Mouse (Mus musculus) neural tube, embryonic 11.5 days (tissue): ENCODE measurements at regions not wholly inside any gene's neighbourhood (a gene's known extent, or its start where the extent isn't known, plus 50 kb on each side); places are given as distances from the start of the nearest gene placed in this dataset.

Experiments used
- ATAC-seq: fragments of 200-750 bp; cut with Nextera tagmentation; 2 replicates; pipeline ENCODE4 v1.8.0; 2017; ENCODE audit warnings: moderate number of reproducible peaks, mild to moderate bottlenecking, moderate TSS enrichment, moderate library complexity; ENCODE audit not compliant: insufficient read depth, low FRiP score, low TSS enrichment
- DNase-seq: peaks from one replicate; pipeline ENCODE4 v3.0.0-alpha.2; 2015; ENCODE audit warnings: low spot score
- H3K27ac ChIP-seq: fragments of 300-500 bp; sonication (generic); 2 replicates; pipeline ENCODE4 v1.5.1; 2014; ENCODE audit warnings: low read depth, mild to moderate bottlenecking, low read length
- H3K27me3 ChIP-seq: fragments of 300-500 bp; sonication (generic); 2 replicates; pipeline ENCODE4 v1.6.1; 2014; ENCODE audit warnings: mild to moderate bottlenecking, low read length, mixed read lengths; ENCODE audit not compliant: control insufficient read depth, insufficient read depth
- H3K36me3 ChIP-seq: fragments of 300-500 bp; sonication (generic); 2 replicates; pipeline ENCODE4 v1.6.1; 2014; ENCODE audit warnings: mild to moderate bottlenecking, low read length, moderate library complexity, mixed read lengths; ENCODE audit not compliant: control insufficient read depth, insufficient read depth
- H3K4me1 ChIP-seq: fragments of 300-500 bp; sonication (generic); 2 replicates; pipeline ENCODE4 v1.6.1; 2014; ENCODE audit warnings: low read length, mixed read lengths; ENCODE audit not compliant: control insufficient read depth, insufficient read depth
- H3K4me2 ChIP-seq: fragments of 300-500 bp; sonication (generic); 2 replicates; pipeline ENCODE4 v1.6.1; 2014; ENCODE audit warnings: low read depth, mild to moderate bottlenecking, moderate library complexity
- H3K4me3 ChIP-seq: fragments of 300-500 bp; sonication (generic); 2 replicates; pipeline ENCODE4 v1.5.1; 2014; ENCODE audit warnings: low read depth, low read length
- H3K9ac ChIP-seq: fragments of 300-500 bp; sonication (generic); 2 replicates; pipeline ENCODE4 v1.6.1; 2014; ENCODE audit warnings: mild to moderate bottlenecking, low read length
- H3K9me3 ChIP-seq: fragments of 300-500 bp; sonication (generic); 2 replicates; pipeline ENCODE4 v1.6.1; 2016; ENCODE audit warnings: low read length; ENCODE audit not compliant: control insufficient read depth
- WGBS: fragments of 180-500 bp; shearing (Covaris S2); extraction: QIAGEN DNeasy Blood & Tissue Kit; methylation state at CpG from one replicate; pipeline ENCODE4 v1.1.7; 2014; 5-methylcytosine and 5-hydroxymethylcytosine counted together

DNA sequence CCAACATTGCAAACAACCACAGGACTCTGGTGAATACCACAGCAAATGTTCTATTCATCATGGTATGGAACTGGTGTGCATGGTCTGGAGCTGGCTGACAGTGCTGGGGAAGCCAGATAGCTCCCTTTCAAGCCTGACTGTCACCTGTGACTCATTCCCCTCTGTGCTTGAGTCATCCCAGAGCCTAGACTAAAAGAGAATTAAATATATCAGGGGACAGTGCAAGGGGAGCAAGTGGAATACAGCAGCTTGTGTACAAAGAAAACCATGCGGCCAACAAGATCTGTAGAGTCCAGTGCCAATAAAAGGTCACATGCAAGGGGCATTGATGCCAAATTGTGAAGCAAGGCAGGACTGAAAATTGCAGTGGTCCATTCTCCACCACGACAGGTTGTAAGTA, 117.7 kb downstream of the Pah start:
- Histone ChIP-seq H3K9ac (no peak overlapping the region), H3K27me3 (no peaks in the 10 kb centered on the region), H3K36me3 (no peaks in the 10 kb centered on the region), H3K4me2 (no peak overlapping the region), H3K9me3 (no peaks in the 10 kb centered on the region), H3K4me3 (no peak overlapping the region), H3K27ac (no peak overlapping the region), H3K4me1 (no peaks in the 10 kb centered on the region)
- no peak for DNase-seq
- WGBS: 80% methylated on average over 2 of the region's 2 CpGs
- no peak for ATAC-seq

DNA sequence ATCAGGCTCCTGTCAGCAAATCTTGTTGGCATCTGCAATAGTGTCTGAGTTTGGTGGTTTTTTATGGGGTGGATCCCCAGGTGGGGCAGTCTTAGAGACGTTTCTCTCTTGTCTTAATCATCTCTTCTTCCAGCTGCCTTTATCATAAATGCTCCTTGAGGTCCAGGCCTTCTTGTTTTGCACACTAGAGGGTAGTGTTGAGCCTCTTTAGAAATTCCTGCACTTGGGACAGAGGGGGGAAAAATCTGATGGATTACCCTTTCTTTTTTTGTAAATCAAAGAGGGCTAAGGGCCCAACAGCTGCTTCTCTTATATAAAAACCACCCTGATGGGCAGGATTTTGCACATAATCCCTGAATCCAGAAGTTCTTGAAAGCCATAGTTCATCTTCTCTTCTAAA, 127.5 kb downstream of the Pah start:
- no peak overlapping the region for H3K4me2 ChIP-seq
- no peak overlapping the region for H3K4me3 ChIP-seq
- H3K9ac ChIP-seq: no peak overlapping the region
- ATAC-seq (no peak), DNase-seq (peak; percentile 39)
- no peaks in the 10 kb centered on the region for H3K4me1 ChIP-seq
- 33% methylated on average over 1 of the region's 1 CpGs for WGBS
- H3K27ac ChIP-seq: no peak overlapping the region
- H3K9me3 ChIP-seq: no peaks in the 10 kb centered on the region
- H3K36me3 ChIP-seq: no peaks in the 10 kb centered on the region
- no peaks in the 10 kb centered on the region for H3K27me3 ChIP-seq

DNA sequence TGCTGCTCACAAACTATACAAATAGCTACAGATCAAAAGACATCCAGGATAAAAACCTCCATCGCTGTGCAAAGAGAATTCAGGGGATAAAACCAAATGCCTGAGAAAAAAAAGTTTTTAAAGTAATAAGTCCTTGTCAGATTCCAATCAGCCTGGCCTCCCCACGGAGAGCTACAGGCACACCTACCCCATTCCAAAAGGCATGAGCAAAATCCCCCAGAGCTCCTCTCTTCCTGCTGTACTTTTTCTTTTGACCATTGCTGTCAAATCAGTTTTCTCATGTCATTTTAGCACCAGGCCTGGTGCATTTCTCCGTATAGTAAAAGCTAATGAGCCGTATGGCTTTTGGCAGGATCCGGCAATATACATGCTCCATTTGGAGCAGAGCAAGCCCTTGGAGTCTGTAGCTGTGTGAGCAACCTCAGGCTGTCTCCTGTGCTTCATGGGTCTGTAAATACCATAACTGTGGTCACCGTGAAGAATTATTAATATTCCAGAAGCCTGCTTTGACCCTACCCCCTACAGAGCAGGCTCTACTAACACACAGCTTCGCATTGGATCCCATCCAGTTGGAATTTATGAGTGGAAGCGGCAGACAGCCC, 130.6 kb downstream of the Pah start:
- Histone ChIP-seq H3K4me3 (no peak overlapping the region), H3K4me2 (no peak overlapping the region), H3K27ac (no peak overlapping the region), H3K27me3 (no peaks in the 10 kb centered on the region), H3K9ac (no peak overlapping the region), H3K4me1 (no peaks in the 10 kb centered on the region), H3K9me3 (no peaks in the 10 kb centered on the region), H3K36me3 (no peaks in the 10 kb centered on the region)
- ATAC-seq (no peak), DNase-seq (no peak)
- WGBS: 67% methylated on average over 8 of the region's 8 CpGs

DNA sequence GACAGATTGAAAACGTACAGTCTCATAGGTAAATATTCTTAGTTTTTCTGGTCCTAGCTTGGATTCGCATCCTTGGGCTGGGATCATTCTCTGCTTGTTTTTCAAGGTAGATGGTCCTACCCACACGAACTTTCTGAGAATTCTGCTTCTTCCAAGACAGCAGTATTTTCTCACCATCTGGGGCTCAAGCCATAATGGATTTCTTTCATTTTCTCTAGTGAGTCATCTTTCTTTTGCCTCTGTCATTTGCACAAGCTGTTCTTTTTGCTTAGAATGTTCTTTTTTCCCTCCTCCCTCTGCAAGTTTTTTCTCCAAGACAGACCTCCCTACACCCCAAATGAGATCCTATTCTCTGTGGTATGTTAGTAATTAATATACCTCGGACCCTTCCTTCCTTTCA, 132.5 kb downstream of the Pah start:
- 82% methylated on average over 4 of the region's 4 CpGs for WGBS
- Histone ChIP-seq H3K4me2 (no peak overlapping the region), H3K9me3 (no peaks in the 10 kb centered on the region), H3K9ac (no peak overlapping the region), H3K4me3 (no peak overlapping the region), H3K4me1 (no peaks in the 10 kb centered on the region), H3K36me3 (no peaks in the 10 kb centered on the region), H3K27me3 (no peaks in the 10 kb centered on the region), H3K27ac (no peak overlapping the region)
- ATAC-seq: no peak
- DNase-seq: no peak

DNA sequence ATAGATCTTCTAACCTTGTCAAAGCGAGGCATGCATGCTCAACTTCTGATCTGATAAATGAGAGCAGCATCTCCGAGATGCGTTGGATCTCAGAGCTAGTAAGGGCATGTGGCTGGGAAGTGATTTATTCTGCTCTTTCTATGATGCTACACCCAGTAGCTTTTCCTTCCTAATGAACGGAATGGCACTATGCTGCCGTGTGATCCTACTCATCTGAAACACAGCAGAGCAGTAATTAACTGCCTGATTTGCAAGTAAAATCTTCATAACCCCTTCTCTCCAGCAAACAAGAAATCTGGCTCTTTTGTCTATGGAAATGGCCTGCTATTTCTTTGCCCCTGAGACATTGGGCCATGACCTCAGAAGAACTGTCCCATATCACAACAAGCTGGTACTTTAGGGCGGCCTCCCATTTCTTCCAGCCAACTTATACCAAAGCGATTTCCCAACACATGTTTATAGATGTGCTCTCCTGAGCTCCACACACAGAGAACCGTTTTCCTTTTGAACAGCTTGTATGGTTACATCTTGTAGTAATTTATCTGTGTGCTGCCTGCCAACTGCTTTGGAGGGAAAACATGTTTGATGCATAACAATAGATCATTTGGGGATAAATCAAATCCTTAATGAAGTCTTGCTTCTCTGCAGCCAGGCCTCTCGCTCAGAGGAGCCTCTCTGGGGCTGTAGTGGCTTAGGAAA, 144.6 kb downstream of the Pah start:
- Histone ChIP-seq H3K36me3 (no peaks in the 10 kb centered on the region), H3K9me3 (no peaks in the 10 kb centered on the region), H3K4me1 (no peaks in the 10 kb centered on the region), H3K27ac (no peak overlapping the region), H3K4me2 (no peak overlapping the region), H3K9ac (no peak overlapping the region), H3K4me3 (no peak overlapping the region), H3K27me3 (no peaks in the 10 kb centered on the region)
- 69% methylated on average over 9 of the region's 9 CpGs for WGBS
- ATAC-seq: no peak; the same call in 1 of the 2 replicates
- DNase-seq: no peak

DNA sequence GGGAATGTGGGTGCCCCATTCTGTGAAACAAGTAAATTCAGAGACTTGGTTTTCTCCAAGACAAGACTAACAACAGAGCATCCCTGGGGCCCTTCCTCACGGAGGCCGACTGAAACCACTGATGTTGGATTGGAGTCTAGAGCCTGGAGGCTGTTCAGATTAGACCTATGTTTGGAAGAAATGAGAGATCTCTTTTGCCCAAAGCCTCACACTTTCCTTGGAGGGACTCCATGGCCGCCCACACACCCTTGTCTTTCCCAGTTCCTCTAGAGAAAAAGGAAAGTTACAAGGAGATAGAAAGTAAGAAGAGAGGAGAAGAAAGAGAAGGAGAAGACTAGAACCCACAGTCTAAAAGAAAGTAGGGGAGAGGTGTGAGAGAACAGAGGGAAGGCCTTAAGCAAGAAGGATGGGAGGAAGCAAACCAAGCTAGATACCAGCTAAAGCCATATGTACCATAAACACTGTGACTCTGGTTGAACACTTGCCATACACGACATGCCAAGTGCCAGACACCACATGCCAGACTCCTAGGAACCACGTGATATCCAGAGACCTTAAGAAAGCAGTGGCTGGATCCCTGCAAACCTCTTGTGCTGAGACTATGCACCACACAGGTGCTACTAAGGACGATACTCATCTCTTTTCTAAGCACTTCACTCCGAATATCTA, 145.3 kb downstream of the Pah start:
- 77% methylated on average over 7 of the region's 7 CpGs for WGBS
- ATAC-seq (no peak), DNase-seq (no peak)
- H3K9me3 ChIP-seq: no peaks in the 10 kb centered on the region
- H3K4me3 ChIP-seq: no peak overlapping the region
- no peaks in the 10 kb centered on the region for H3K27me3 ChIP-seq
- H3K36me3 ChIP-seq: no peaks in the 10 kb centered on the region
- H3K4me1 ChIP-seq: no peaks in the 10 kb centered on the region
- no peak overlapping the region for H3K27ac ChIP-seq
- no peak overlapping the region for H3K9ac ChIP-seq
- H3K4me2 ChIP-seq: no peak overlapping the region

DNA sequence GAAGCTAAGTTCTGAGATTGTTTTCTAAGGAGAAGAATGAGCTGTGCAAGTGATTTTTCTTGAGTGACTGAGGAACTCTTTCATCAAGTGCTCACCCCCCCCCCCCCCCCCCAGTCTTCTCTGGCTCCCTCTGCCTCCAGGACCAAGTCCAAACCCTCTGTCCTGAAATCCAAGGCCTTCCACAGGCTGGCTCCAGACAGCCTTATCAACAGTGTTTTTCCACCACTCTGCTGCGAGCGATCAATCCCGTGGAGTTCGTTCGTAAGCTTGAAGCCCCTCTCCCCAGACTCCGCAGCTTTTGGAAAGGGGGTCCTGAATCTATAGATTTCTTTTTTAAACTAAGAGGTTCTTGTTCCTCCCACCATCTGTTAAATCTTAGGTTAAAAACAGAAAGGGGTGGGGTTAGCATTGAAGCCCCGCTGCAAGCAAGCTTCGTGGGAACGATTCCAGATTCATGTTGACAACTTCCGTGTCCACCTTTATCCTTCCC, 146.1 kb downstream of the Pah start:
- 90% methylated on average over 10 of the region's 10 CpGs for WGBS
- H3K27ac ChIP-seq: no peak overlapping the region
- no peak overlapping the region for H3K9ac ChIP-seq
- H3K36me3 ChIP-seq: no peaks in the 10 kb centered on the region
- H3K4me3 ChIP-seq: no peak overlapping the region
- no peak overlapping the region for H3K4me2 ChIP-seq
- H3K4me1 ChIP-seq: no peaks in the 10 kb centered on the region
- ATAC-seq (no peak), DNase-seq (no peak)
- no peaks in the 10 kb centered on the region for H3K27me3 ChIP-seq
- no peaks in the 10 kb centered on the region for H3K9me3 ChIP-seq

DNA sequence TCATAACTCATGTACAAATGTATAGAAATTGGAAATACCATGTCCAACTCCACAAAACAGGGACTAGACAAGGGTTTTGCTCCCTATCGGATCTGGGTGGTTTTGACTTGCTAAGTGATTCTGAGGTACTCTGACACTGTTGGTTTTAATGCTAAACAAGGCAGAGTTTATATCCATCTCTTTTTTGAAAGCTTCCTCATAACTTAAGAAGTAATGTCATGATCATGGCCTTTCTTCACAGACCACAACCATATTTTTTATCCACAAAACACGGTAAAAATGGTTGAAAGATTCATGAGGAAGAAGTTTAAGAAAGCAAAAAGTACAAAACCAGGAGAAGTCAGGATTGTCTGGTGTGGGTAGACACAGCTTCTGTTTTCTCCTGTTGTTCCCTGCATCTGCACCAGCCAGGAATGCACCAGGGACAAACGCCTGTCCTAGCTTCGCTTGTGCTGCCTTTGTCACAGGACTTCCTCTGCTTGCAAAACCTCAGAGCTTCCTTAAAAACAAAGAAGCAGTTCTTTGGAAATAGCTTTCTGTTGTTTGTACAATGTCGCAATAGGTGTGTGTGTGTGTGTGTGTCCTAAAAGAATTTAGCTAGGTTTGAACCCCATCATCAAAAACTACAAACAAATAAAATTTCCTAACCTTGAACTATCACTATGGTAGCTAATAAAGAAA, 153.3 kb downstream of the Pah start:
- DNase-seq (no peak), ATAC-seq (no peak)
- H3K27ac ChIP-seq: no peak overlapping the region
- H3K36me3 ChIP-seq: no peaks in the 10 kb centered on the region
- no peak overlapping the region for H3K4me2 ChIP-seq
- 86% methylated on average over 5 of the region's 5 CpGs for WGBS
- no peak overlapping the region for H3K4me3 ChIP-seq
- H3K27me3 ChIP-seq: no peaks in the 10 kb centered on the region
- no peaks in the 10 kb centered on the region for H3K4me1 ChIP-seq
- H3K9me3 ChIP-seq: no peaks in the 10 kb centered on the region
- H3K9ac ChIP-seq: no peak overlapping the region
